Mouse (Mus musculus): ENCODE measurements around the gene Cyp2d11.
"Not testable (repeated sequence)": the region's sequence is repeated elsewhere in the genome, so short reads cannot be mapped to it uniquely, and the experiment has no call there.

Gene Cyp2d11

GRCm38 (mm10) chr15:82393922-82394321 is at the start of gene Cyp2d11:
Gene Cyp2d11 (minus strand): TSS chr15:82394022.
- DNase-seq: not testable (repeated sequence)

- DNase-seq: no peak
These were observed 44.3 kb upstream of the Cyp2d11 start for GRCm38 (mm10) chr15:82437975-82438617.

GRCm38 (mm10) chr15:82435606-82436005 is 41.8 kb upstream of the Cyp2d11 start:
- DNase-seq: no peak

GRCm38 (mm10) chr15:82435011-82435410 is 41.2 kb upstream of the Cyp2d11 start:
- no peak for DNase-seq

GRCm38 (mm10) chr15:82434541-82434940 is 40.7 kb upstream of the Cyp2d11 start:
- DNase-seq: no peak

- no peak for DNase-seq
These were observed 39.8 kb upstream of the Cyp2d11 start for GRCm38 (mm10) chr15:82433621-82434020.

- no peak for DNase-seq
These were observed 39.3 kb upstream of the Cyp2d11 start, which contains the start of gene Cyp2d9 for GRCm38 (mm10) chr15:82433137-82433536. Gene Cyp2d9 (plus strand): TSS chr15:82433437.

GRCm38 (mm10) chr15:82423471-82423870 is 29.6 kb upstream of the Cyp2d11 start:
- DNase-seq: no peak

GRCm38 (mm10) chr15:82422935-82423334 is 29.1 kb upstream of the Cyp2d11 start:
- no peak for DNase-seq

GRCm38 (mm10) chr15:82418616-82419015 is 24.8 kb upstream of the Cyp2d11 start:
- DNase-seq: no peak

- DNase-seq: peak; percentile 89
These were observed 23.3 kb upstream of the Cyp2d11 start for GRCm38 (mm10) chr15:82416797-82417789.

- no peak for DNase-seq
These were observed 13.7 kb upstream of the Cyp2d11 start for GRCm38 (mm10) chr15:82407536-82407935.

- DNase-seq: no peak
These were observed 13.2 kb upstream of the Cyp2d11 start, which contains the start of gene Cyp2d10 for GRCm38 (mm10) chr15:82406981-82407380. Gene Cyp2d10 (minus strand): TSS chr15:82407195.

GRCm38 (mm10) chr15:82404163-82404562 is 10.3 kb upstream of the Cyp2d11 start:
- no peak for DNase-seq

- DNase-seq: no peak
These were observed 9.8 kb upstream of the Cyp2d11 start for GRCm38 (mm10) chr15:82403606-82404005.

- no peak for DNase-seq
These were observed 8.9 kb upstream of the Cyp2d11 start for GRCm38 (mm10) chr15:82402741-82403140.

- DNase-seq: no peak
These were observed 8.3 kb upstream of the Cyp2d11 start for GRCm38 (mm10) chr15:82402106-82402505.

GRCm38 (mm10) chr15:82401516-82401915 is 7.7 kb upstream of the Cyp2d11 start:
- DNase-seq: no peak

GRCm38 (mm10) chr15:82395955-82396354 is 2.1 kb upstream of the Cyp2d11 start:
- DNase-seq: not testable (repeated sequence)

- not testable (repeated sequence) for DNase-seq
These were observed 3.9 kb downstream of the Cyp2d11 start for GRCm38 (mm10) chr15:82389916-82390315.

- no peak for DNase-seq
These were observed 8.1 kb downstream of the Cyp2d11 start for GRCm38 (mm10) chr15:82385729-82386128.

- no peak for DNase-seq
These were observed 11.4 kb downstream of the Cyp2d11 start for GRCm38 (mm10) chr15:82382441-82382840.

- no peak for DNase-seq
These were observed 13.1 kb downstream of the Cyp2d11 start for GRCm38 (mm10) chr15:82380714-82381062.
